Mouse (Mus musculus) neural tube, embryonic 10.5 days (tissue): ENCODE measurements around the gene Plagl2.
A peak's percentile ranks its signal among the peaks of the same experiment; 100 is the strongest.

Experiments
- DNase-seq: peaks from one replicate; pipeline ENCODE4 v3.0.0-alpha.2; 2017; ENCODE audit warnings: low spot score; ENCODE audit errors: extremely low spot score

Plagl2 gene

DNA sequence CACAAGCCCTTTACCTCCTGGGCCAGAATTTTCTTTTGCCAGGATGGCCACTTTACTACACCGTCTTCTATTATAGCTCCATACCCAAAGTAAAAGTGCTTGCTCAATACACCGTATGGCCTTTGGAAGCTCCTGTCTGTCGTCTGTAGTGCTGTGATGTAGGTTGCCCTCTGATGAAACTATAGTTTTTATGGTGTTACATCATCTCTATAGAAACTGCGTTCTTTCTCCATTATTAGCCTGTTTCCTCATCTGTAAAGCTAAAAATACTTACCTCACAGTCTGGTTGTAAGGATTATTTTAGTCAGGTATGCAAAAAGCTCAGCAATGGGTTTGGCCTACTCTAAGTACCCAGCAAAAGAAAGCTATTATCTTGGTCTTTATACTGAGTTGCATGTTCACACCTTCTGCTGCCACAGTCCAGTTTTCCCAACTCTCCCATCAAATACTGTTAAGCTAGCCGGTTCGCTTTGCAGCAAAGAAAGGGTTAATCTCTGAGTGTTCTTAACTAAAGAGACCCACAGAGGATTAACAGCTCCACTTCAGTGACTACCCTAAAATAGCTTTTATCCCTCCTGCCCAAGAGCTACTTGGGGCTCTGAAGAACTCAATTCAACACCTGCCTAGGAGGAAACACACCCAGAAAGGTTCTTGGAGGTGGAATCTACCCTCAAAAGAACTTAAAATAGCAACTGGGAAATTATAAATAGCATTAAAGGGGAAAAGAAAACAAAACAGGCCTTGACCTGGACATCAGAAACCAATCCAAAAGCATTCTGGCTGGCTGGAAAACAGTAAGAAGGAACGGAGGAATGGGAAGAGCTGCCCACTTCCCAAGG, 2.0 kb downstream of the Plagl2 start:
- DNase-seq = no peak

DNA sequence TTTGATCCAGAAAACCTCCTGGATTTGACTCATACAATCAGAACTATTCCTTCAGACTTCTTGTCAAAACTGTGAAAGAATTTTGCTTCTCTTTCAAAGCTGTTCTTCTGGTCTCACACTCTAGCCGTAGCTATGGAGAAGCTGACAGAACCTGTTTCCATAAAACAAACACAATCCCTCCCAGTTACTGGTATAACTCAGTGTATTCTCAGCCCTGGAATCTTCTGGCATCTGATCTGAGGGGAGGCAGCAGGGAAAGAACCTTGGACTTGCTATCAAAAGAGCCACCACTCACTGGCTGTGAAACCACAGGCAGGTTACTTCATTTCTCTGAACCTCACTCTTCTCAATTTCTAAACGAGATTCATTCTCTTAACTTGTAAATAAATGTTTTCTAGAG, 2.8 kb downstream of the Plagl2 start:
- DNase-seq = no peak

DNA sequence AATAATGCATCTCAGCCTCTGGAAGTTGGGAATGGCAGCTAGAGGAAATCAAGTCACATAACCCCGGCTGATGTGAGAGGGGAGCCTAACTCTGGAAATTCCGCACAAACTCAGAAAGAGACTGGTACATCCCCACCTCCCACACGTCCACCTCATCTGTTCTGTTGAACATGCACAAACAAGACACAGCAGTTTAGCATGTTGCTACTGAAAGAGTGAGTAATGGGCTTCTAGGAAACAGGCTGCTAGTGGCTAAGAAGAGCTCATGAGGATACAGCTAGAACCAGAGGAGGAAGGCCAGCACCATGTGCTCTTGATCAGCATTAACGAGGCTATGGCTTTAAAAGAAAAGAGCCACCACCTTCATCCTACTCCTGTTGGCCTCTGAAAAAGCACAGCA, 3.3 kb downstream of the Plagl2 start:
- DNase-seq = no peak

DNA sequence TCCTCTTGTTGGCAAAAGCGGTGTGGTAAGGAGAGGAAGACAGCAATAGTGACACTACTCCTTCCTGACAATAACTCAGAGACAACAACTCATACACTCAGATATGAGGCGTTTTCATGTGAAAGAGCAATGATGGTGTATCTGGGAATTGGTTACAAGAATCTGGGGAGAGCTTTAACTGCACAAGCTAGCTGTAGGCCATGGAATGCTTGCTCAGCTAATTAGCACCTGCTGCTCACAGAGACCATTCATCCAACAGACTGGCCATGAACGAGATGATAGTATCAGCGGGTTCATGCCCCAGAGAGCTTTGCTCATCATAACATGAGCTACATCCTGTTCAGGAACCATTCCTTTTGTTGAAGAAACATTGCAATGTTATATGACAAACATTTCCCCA, 4.0 kb downstream of the Plagl2 start:
- DNase-seq = no peak

DNA sequence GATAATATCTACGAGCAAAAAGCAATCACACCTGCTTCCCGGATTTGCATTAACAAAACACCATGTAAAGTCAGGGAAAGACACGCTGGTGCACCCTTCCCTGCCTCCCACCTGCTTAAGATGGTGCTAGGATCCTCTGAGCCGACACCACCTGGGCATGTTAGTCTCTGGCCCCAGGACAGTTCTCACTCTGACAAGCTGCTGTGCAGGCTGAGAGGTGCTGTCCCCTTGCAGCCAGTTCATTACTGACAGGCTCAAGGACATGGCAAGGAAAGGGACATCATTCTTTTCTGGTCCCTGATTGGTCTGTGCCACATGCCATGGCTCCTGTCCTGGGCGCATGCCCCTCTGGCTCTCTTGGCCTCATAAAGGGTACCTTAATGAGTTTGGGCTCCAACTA, 12.7 kb downstream of the Plagl2 start:
- no peak for DNase-seq

DNA sequence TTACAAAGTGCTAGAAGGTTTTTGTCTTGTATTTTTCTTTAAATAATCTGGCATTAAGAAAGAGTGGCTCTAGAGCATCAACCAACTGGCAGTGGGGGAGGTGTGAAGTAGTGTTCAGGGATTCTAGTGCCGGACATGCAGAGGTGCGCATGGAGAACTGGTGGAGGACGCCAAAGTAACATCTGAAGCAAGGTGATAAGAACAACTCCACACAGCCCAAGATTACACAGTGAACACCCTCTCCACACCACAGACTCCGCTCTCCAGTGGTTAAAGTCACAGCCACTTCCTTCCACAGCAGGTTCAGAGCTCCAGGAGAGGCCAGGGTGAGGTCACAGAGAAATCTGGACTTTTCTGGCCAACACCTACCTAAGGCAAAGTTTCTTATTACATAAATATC, 13.3 kb downstream of the Plagl2 start:
- no peak for DNase-seq

- DNase-seq = no peak
These were observed 15.7 kb downstream of the Plagl2 start for GRCm38 (mm10) chr2:153225595-153225953.

GRCm38 (mm10) chr2:153224946-153225594, 16.2 kb downstream of the Plagl2 start, which contains the start of gene Tspyl3:
Gene Tspyl3 (minus strand): TSS chr2:153225441.
- DNase-seq = peak; percentile 65

- no peak for DNase-seq
These were observed 18.7 kb downstream of the Plagl2 start for GRCm38 (mm10) chr2:153222566-153222965.

DNA sequence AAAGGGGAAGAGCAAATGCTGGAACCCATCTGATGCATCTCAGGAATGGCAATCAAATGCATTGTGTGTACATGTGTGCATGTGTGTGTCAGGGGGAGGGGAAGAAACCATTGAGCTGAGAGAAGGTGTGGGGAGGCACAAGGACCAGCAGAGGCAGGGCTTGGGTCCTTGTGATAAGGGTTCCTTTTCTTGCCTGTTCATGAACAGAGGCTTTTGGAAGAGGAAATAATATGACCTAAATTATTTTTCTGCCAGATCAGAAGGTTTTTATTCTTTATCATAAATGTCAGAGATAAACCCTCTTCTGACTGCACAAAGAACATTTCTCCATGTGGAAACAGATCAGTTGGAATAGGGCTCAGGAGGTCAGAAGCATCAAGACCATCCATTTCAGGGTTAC, 19.1 kb downstream of the Plagl2 start:
- DNase-seq = no peak

- DNase-seq = no peak
These were observed 19.6 kb downstream of the Plagl2 start for GRCm38 (mm10) chr2:153221620-153222019.

GRCm38 (mm10) chr2:153218516-153218915, 22.7 kb downstream of the Plagl2 start:
- no peak for DNase-seq

GRCm38 (mm10) chr2:153217826-153218340, 23.3 kb downstream of the Plagl2 start:
- no peak for DNase-seq

GRCm38 (mm10) chr2:153215421-153215820, 25.8 kb downstream of the Plagl2 start:
- DNase-seq = no peak

- DNase-seq = no peak
These were observed 26.4 kb downstream of the Plagl2 start for GRCm38 (mm10) chr2:153214771-153215259.

GRCm38 (mm10) chr2:153213351-153213750, 27.9 kb downstream of the Plagl2 start:
- no peak for DNase-seq

- no peak for DNase-seq
These were observed 29.8 kb downstream of the Plagl2 start for GRCm38 (mm10) chr2:153211451-153211850.

DNA sequence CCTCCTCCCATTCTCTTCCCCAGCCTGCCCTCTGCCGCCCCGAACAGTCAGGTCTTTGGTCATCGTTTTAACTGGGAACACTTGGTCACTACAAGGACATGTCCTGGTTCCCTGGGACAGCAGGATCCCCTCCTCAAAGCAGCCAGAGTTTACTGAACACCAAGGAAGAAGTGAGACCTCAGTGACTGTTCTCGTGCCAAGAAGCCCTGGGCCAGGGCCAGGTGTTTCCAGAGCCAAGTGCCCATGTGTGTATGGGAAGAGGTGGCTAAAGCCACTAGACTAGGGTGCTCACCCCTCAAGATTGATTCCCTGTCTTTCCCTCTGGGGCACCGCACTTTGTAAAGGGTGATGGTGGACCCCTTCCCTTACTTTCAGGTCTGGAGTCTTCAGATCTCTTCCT, 31.9 kb downstream of the Plagl2 start:
- DNase-seq = no peak

DNA sequence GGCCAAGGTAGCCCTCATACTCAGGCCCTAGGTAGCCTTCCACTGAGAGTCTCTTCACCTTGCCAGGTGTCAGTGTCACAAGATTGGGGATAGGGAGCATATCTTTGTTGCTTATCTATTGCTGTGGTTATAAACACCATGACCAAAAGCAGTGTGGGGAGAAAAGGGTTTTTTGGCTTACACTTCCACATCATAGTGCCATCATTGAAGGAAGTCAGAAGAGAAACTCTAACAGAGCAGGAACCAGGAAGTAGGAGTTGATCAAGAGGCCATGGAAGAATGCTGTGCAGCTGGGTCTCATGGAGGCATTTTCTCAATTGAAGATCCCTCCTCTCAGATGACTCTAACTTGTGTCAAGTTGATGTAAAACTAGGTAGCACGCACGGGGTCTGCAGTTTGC, 33.1 kb downstream of the Plagl2 start:
- no peak for DNase-seq

- no peak for DNase-seq
These were observed 38.5 kb downstream of the Plagl2 start for GRCm38 (mm10) chr2:153202766-153203165.

DNA sequence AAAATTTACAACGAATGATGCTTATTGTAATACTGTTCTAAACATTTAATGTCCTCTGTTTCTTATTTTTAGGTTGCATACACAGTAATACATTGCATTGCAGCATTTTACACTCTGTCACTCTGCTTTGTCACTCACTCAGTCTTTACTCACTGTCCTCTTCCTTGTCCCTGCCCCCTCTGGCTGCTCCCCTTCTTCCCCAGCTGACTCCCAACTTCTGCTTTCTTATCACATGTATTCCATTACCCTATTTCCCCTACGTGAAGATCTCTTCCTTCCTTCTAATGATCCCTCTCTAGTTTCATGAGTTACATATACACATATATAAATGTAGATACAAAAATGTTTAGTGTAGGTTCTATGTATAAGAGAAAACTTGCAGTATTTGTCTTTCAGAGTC, 42.1 kb downstream of the Plagl2 start:
- no peak for DNase-seq

DNA sequence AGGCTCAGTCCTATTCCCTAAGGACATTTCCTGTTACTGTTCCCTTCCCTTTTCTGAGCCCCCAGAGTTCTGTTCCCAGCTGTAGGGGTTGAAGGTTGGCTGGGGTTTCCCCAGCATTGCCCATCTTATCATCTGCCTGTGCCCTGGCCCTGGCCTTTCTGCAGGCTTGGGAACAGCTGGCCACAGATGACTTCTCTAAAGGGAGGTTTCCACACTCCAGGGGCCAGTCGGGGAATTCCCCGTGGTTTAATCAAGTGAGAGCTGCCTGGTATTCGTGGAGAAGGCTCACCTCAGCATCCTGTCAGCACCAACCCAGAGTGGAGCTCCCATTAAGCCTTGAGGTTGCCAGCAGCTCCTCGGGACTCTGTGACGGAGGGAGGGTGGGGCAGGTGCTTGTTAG, 42.7 kb downstream of the Plagl2 start:
- no peak for DNase-seq

GRCm38 (mm10) chr2:153194255-153194654, 47.0 kb downstream of the Plagl2 start:
- no peak for DNase-seq
